Mouse (Mus musculus) megakaryocyte, embryonic 14.5 days (primary cell): ENCODE results near the gene Golgb1.

ENCODE experiments used
- FLI1 ChIP-seq: IDR thresholded peaks from 2 replicates; pipeline ENCODE4 v1.6.1; 2012; ENCODE audit warnings: low read length, inconsistent platforms, mixed read lengths
- GATA1 ChIP-seq: IDR thresholded peaks from 3 replicates; pipeline ENCODE4 v1.6.1; 2012; ENCODE audit warnings: mixed read lengths, low read length, inconsistent platforms, borderline replicate concordance

- TF ChIP-seq GATA1 (no peak), FLI1 (no peak)
Measured at GRCm38 (mm10) chr16:36934841-36935620, 60.1 kb downstream of the Golgb1 start, which contains the start of gene Hcls1.
